Mouse (Mus musculus): ENCODE data around the gene Cask. TPM values are rescaled to one million over a fixed set of nuclear protein-coding genes. Genes with fewer than 3 reads are reported as not detected.

The Cask gene
- polyA plus RNA-seq, 1 experiment from 2014 or later: 14.3 TPM

- Histone ChIP-seq H3K36me3 (ENCODE audit: control insufficient read depth, insufficient read depth, low read length) (no peaks in the 10 kb centered on the region), H3K27ac (ENCODE audit: low read depth) (no peak overlapping the region), H3K4me1 (replicated peaks; ENCODE audit: control insufficient read depth, insufficient read depth, low read length) (no peaks in the 10 kb centered on the region), H3K9me3 (ENCODE audit: control insufficient read depth, low read length) (no peaks in the 10 kb centered on the region), H3K4me2 (ENCODE audit: low read length) (no peak overlapping the region), H3K9ac (ENCODE audit: low read length) (no peak overlapping the region), H3K27me3 (replicated peaks; ENCODE audit: control insufficient read depth, insufficient read depth, low read length) (no peaks in the 10 kb centered on the region), H3K4me3 (ENCODE audit: low read depth, low read length) (no peak overlapping the region)
- DNase-seq (ENCODE audit: low spot score) (no peak), ATAC-seq (replicated peaks; ENCODE audit: low FRiP score, low TSS enrichment, low read depth) (no peak)
- 70% methylated on average over 3 of the region's 3 CpGs for WGBS
Measured at GRCm38 (mm10) chrX:13606741-13607140, 244.4 kb downstream of the Cask start.

GRCm38 (mm10) chrX:13599966-13600365 is 251.2 kb downstream of the Cask start:
- WGBS: 43% methylated on average over 1 of the region's 1 CpGs
- H3K4me3 ChIP-seq (ENCODE audit: low read depth, low read length): no peak overlapping the region
- H3K27ac ChIP-seq (ENCODE audit: low read depth): no peak overlapping the region
- H3K4me2 ChIP-seq (ENCODE audit: low read length): no peak overlapping the region
- H3K4me1 ChIP-seq (replicated peaks; ENCODE audit: control insufficient read depth, insufficient read depth, low read length): no peaks in the 10 kb centered on the region
- ATAC-seq (replicated peaks; ENCODE audit: low FRiP score, low TSS enrichment, low read depth) (no peak), DNase-seq (ENCODE audit: low spot score) (no peak)
- H3K36me3 ChIP-seq (ENCODE audit: control insufficient read depth, insufficient read depth, low read length): no peaks in the 10 kb centered on the region
- H3K27me3 ChIP-seq (replicated peaks; ENCODE audit: control insufficient read depth, insufficient read depth, low read length): no peaks in the 10 kb centered on the region
- no peaks in the 10 kb centered on the region for H3K9me3 ChIP-seq (ENCODE audit: control insufficient read depth, low read length)
- H3K9ac ChIP-seq (ENCODE audit: low read length): no peak overlapping the region

GRCm38 (mm10) chrX:13599373-13599772 is 251.8 kb downstream of the Cask start:
- H3K27ac ChIP-seq (ENCODE audit: low read depth): no peak overlapping the region
- H3K9me3 ChIP-seq (ENCODE audit: control insufficient read depth, low read length): no peaks in the 10 kb centered on the region
- no peaks in the 10 kb centered on the region for H3K4me1 ChIP-seq (replicated peaks; ENCODE audit: control insufficient read depth, insufficient read depth, low read length)
- no peak overlapping the region for H3K9ac ChIP-seq (ENCODE audit: low read length)
- DNase-seq (ENCODE audit: low spot score) (no peak), ATAC-seq (replicated peaks; ENCODE audit: low FRiP score, low TSS enrichment, low read depth) (no peak)
- no peak overlapping the region for H3K4me2 ChIP-seq (ENCODE audit: low read length)
- H3K4me3 ChIP-seq (ENCODE audit: low read depth, low read length): no peak overlapping the region
- no peaks in the 10 kb centered on the region for H3K36me3 ChIP-seq (ENCODE audit: control insufficient read depth, insufficient read depth, low read length)
- 72% methylated on average over 2 of the region's 2 CpGs for WGBS
- H3K27me3 ChIP-seq (replicated peaks; ENCODE audit: control insufficient read depth, insufficient read depth, low read length): no peaks in the 10 kb centered on the region

DNA sequence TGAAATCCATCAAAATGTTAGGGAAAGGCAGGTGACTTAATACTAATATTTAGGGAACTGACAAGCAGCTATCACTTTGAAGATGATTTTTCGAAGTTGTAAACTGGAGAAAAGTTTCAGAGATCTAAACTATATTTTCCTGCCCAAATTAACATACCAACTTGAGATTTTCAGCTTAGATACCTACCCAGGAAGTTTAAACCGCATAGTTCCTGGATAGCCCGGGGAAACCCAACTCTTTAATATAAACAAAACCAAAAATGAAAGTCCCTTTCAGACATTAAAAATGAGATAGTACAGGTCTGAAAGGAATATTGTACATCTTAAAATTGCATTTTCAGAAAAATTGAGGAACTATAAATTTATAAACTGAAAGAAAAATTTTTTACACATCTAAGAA is 273.5 kb downstream of the Cask start:
- WGBS: 61% methylated on average over 3 of the region's 3 CpGs
- Histone ChIP-seq H3K4me3 (ENCODE audit: low read depth, low read length) (no peak overlapping the region), H3K36me3 (ENCODE audit: control insufficient read depth, insufficient read depth, low read length) (no peaks in the 10 kb centered on the region), H3K4me2 (ENCODE audit: low read length) (no peak overlapping the region), H3K9me3 (ENCODE audit: control insufficient read depth, low read length) (no peaks in the 10 kb centered on the region), H3K27me3 (replicated peaks; ENCODE audit: control insufficient read depth, insufficient read depth, low read length) (no peaks in the 10 kb centered on the region), H3K9ac (ENCODE audit: low read length) (no peak overlapping the region), H3K4me1 (replicated peaks; ENCODE audit: control insufficient read depth, insufficient read depth, low read length) (no peaks in the 10 kb centered on the region), H3K27ac (ENCODE audit: low read depth) (no peak overlapping the region)
- no peak for ATAC-seq (replicated peaks; ENCODE audit: low FRiP score, low TSS enrichment, low read depth)
- DNase-seq (ENCODE audit: low spot score): no peak

GRCm38 (mm10) chrX:13576606-13577005 is 274.6 kb downstream of the Cask start:
- no peak for DNase-seq (ENCODE audit: low spot score)

DNA sequence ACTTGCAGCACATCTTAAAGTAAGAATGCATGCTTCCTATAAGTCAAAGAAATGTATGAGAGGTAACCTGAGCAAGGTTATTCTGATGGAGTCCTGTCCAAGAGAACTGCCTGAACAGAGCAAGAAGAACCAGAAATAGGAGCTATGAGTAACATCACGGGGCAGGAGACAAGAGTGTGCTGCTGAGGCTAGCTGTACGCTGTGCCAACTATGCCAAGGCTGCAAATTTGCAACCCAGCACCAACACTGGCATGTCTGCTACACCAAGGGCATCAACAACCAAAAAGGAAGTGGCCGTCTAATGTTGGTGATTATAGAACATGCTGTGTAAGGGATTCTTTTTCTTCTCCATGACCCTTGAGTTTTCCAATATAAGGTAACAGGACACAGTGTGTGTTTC is 276.3 kb downstream of the Cask start:
- Histone ChIP-seq H3K36me3 (ENCODE audit: control insufficient read depth, insufficient read depth, low read length) (no peaks in the 10 kb centered on the region), H3K9ac (ENCODE audit: low read length) (no peak overlapping the region), H3K9me3 (ENCODE audit: control insufficient read depth, low read length) (no peaks in the 10 kb centered on the region), H3K27ac (ENCODE audit: low read depth) (no peak overlapping the region), H3K4me2 (ENCODE audit: low read length) (no peak overlapping the region), H3K4me3 (ENCODE audit: low read depth, low read length) (no peak overlapping the region), H3K27me3 (replicated peaks; ENCODE audit: control insufficient read depth, insufficient read depth, low read length) (0 out of 2 replicates have a peak, but pooled peaks cover 3% of the 10 kb centered on the region), H3K4me1 (replicated peaks; ENCODE audit: control insufficient read depth, insufficient read depth, low read length) (no peaks in the 10 kb centered on the region)
- no peak for DNase-seq (ENCODE audit: low spot score)
- ATAC-seq (replicated peaks; ENCODE audit: low FRiP score, low TSS enrichment, low read depth): no peak
- 94% methylated on average over 3 of the region's 3 CpGs for WGBS

More at GRCm38 (mm10) chrX:13576606-13577005, 274.6 kb downstream of the Cask start:
- no peaks in the 10 kb centered on the region for H3K9me3 ChIP-seq (ENCODE audit: control insufficient read depth, low read length)
- no peak overlapping the region for H3K27ac ChIP-seq (ENCODE audit: low read depth)
- ATAC-seq (replicated peaks; ENCODE audit: low FRiP score, low TSS enrichment, low read depth): no peak
- H3K27me3 ChIP-seq (replicated peaks; ENCODE audit: control insufficient read depth, insufficient read depth, low read length): no peaks in the 10 kb centered on the region
- no peak overlapping the region for H3K9ac ChIP-seq (ENCODE audit: low read length)
- H3K4me1 ChIP-seq (replicated peaks; ENCODE audit: control insufficient read depth, insufficient read depth, low read length): no peaks in the 10 kb centered on the region
- 70% methylated on average over 2 of the region's 2 CpGs for WGBS
- H3K4me3 ChIP-seq (ENCODE audit: low read depth, low read length): no peak overlapping the region
- no peaks in the 10 kb centered on the region for H3K36me3 ChIP-seq (ENCODE audit: control insufficient read depth, insufficient read depth, low read length)
- no peak overlapping the region for H3K4me2 ChIP-seq (ENCODE audit: low read length)

GRCm38 (mm10) chrX:13574298-13574697 is 276.9 kb downstream of the Cask start:
- Histone ChIP-seq H3K4me1 (replicated peaks; ENCODE audit: control insufficient read depth, insufficient read depth, low read length) (no peaks in the 10 kb centered on the region), H3K27me3 (replicated peaks; ENCODE audit: control insufficient read depth, insufficient read depth, low read length) (0 out of 2 replicates have a peak, but pooled peaks cover 3% of the 10 kb centered on the region), H3K9me3 (ENCODE audit: control insufficient read depth, low read length) (no peaks in the 10 kb centered on the region), H3K27ac (ENCODE audit: low read depth) (no peak overlapping the region), H3K4me3 (ENCODE audit: low read depth, low read length) (no peak overlapping the region), H3K36me3 (ENCODE audit: control insufficient read depth, insufficient read depth, low read length) (no peaks in the 10 kb centered on the region), H3K4me2 (ENCODE audit: low read length) (no peak overlapping the region), H3K9ac (ENCODE audit: low read length) (no peak overlapping the region)
- no peak for DNase-seq (ENCODE audit: low spot score)
- WGBS: 73% methylated on average over 2 of the region's 2 CpGs
- no peak for ATAC-seq (replicated peaks; ENCODE audit: low FRiP score, low TSS enrichment, low read depth)

GRCm38 (mm10) chrX:13554504-13554903 is 296.7 kb downstream of the Cask start:
- DNase-seq (ENCODE audit: low spot score) (no peak), ATAC-seq (replicated peaks; ENCODE audit: low FRiP score, low TSS enrichment, low read depth) (no peak)
- no peaks in the 10 kb centered on the region for H3K36me3 ChIP-seq (ENCODE audit: control insufficient read depth, insufficient read depth, low read length)
- no peaks in the 10 kb centered on the region for H3K4me1 ChIP-seq (replicated peaks; ENCODE audit: control insufficient read depth, insufficient read depth, low read length)
- H3K27ac ChIP-seq (ENCODE audit: low read depth): no peak overlapping the region
- H3K4me3 ChIP-seq (ENCODE audit: low read depth, low read length): no peak overlapping the region
- no peak overlapping the region for H3K9ac ChIP-seq (ENCODE audit: low read length)
- H3K4me2 ChIP-seq (ENCODE audit: low read length): no peak overlapping the region
- no peaks in the 10 kb centered on the region for H3K9me3 ChIP-seq (ENCODE audit: control insufficient read depth, low read length)
- WGBS: 86% methylated on average over 3 of the region's 3 CpGs
- no peaks in the 10 kb centered on the region for H3K27me3 ChIP-seq (replicated peaks; ENCODE audit: control insufficient read depth, insufficient read depth, low read length)

- Histone ChIP-seq H3K27me3 (replicated peaks; ENCODE audit: control insufficient read depth, insufficient read depth, low read length) (0 out of 2 replicates have a peak, but pooled peaks cover 4% of the 10 kb centered on the region), H3K9me3 (ENCODE audit: control insufficient read depth, low read length) (no peaks in the 10 kb centered on the region), H3K27ac (ENCODE audit: low read depth) (no peak overlapping the region), H3K9ac (ENCODE audit: low read length) (no peak overlapping the region), H3K4me1 (replicated peaks; ENCODE audit: control insufficient read depth, insufficient read depth, low read length) (no peaks in the 10 kb centered on the region), H3K36me3 (ENCODE audit: control insufficient read depth, insufficient read depth, low read length) (no peaks in the 10 kb centered on the region), H3K4me3 (ENCODE audit: low read depth, low read length) (no peak overlapping the region), H3K4me2 (ENCODE audit: low read length) (no peak overlapping the region)
- DNase-seq (ENCODE audit: low spot score) (no peak), ATAC-seq (replicated peaks; ENCODE audit: low FRiP score, low TSS enrichment, low read depth) (no peak)
- 76% methylated on average over 2 of the region's 2 CpGs for WGBS
Measured at GRCm38 (mm10) chrX:13552288-13552687, 298.9 kb downstream of the Cask start.

Measured in intestine, embryonic 14.5 days (tissue).